Mouse (Mus musculus) ovary, adult 2 months (tissue): ENCODE results near the gene Olfr1054. TPM values are rescaled to one million over a fixed set of nuclear protein-coding genes. Genes with fewer than 3 reads are reported as not detected.

Source experiments
- polyA plus RNA-seq: library from polyadenylated mRNA; depleted of rRNA; stranded (reverse); fragments of >200 nt; gene quantifications from 2 replicates; pipeline ENCODE4 v1.2.3, GENCODE M21; 2012; rRNA removed

The Olfr1054 gene
- not detected in 2 replicates for polyA plus RNA-seq

GRCm38 (mm10) chr2:86335333-86335732 is at the start of gene Olfr1054:
Olfr1054 (minus strand) TSS chr2:86335433.

GRCm38 (mm10) chr2:86378293-86378692 is 43.1 kb upstream of the Olfr1054 start, which contains the start of gene Olfr1057:
Olfr1057 (minus strand) TSS chr2:86378393.

GRCm38 (mm10) chr2:86362369-86362768 is 27.1 kb upstream of the Olfr1054 start, which contains the start of gene Olfr1056:
Olfr1056 (minus strand) TSS chr2:86362469.

GRCm38 (mm10) chr2:86350184-86350583 is 15.0 kb upstream of the Olfr1054 start, which contains the start of gene Olfr1055:
Olfr1055 (minus strand) TSS chr2:86350284.

GRCm38 (mm10) chr2:86315184-86315583 is 20.0 kb downstream of the Olfr1054 start, which contains the start of gene Olfr1053:
Olfr1053 (minus strand) TSS chr2:86315284.

GRCm38 (mm10) chr2:86292155-86292554 is 43.1 kb downstream of the Olfr1054 start, which contains the start of gene Olfr1052:
Olfr1052 (plus strand) TSS chr2:86292455.

Other genes starting within 250 kb of the Olfr1054 start
- not detected in 2 replicates for gene Olfr1037, start 248.0 kb downstream of the Olfr1054 start, polyA plus RNA-seq
- not detected in 2 replicates for gene Olfr1039, start 199.5 kb downstream of the Olfr1054 start, polyA plus RNA-seq
- gene Olfr1040, start 188.7 kb downstream of the Olfr1054 start, polyA plus RNA-seq, result not detected in 2 replicates
- not detected in 2 replicates for gene Olfr1042, start 173.6 kb downstream of the Olfr1054 start, polyA plus RNA-seq
- gene Olfr1043, start 167.9 kb downstream of the Olfr1054 start, polyA plus RNA-seq, result not detected in 2 replicates
- not detected in 2 replicates for gene Olfr1044, start 157.6 kb downstream of the Olfr1054 start, polyA plus RNA-seq
- gene Olfr52, start 149.8 kb downstream of the Olfr1054 start, polyA plus RNA-seq, result not detected in 2 replicates
- gene Olfr1045, start 132.4 kb downstream of the Olfr1054 start, polyA plus RNA-seq, result not detected in 2 replicates
- gene Olfr1046, start 116.1 kb downstream of the Olfr1054 start, polyA plus RNA-seq, result not detected in 2 replicates
- gene Olfr1047, start 104.0 kb downstream of the Olfr1054 start, polyA plus RNA-seq, result not detected in 2 replicates
- gene Olfr1048, start 95.1 kb downstream of the Olfr1054 start, polyA plus RNA-seq, result not detected in 2 replicates
- gene Olfr1049, start 77.1 kb downstream of the Olfr1054 start, polyA plus RNA-seq, result not detected in 2 replicates
- gene Olfr1051, start 56.3 kb downstream of the Olfr1054 start, polyA plus RNA-seq, result not detected in 2 replicates
- gene Olfr1052, start 43.0 kb downstream of the Olfr1054 start, polyA plus RNA-seq, result not detected in 2 replicates
- not detected in 2 replicates for gene Olfr1053, start 20.1 kb downstream of the Olfr1054 start, polyA plus RNA-seq
- not detected in 2 replicates for gene Olfr1055, start 14.9 kb upstream of the Olfr1054 start, polyA plus RNA-seq
- not detected in 2 replicates for gene Olfr1056, start 27.0 kb upstream of the Olfr1054 start, polyA plus RNA-seq
- not detected in 2 replicates for gene Olfr1057, start 43.0 kb upstream of the Olfr1054 start, polyA plus RNA-seq
- gene Olfr1058, start 53.1 kb upstream of the Olfr1054 start, polyA plus RNA-seq, result not detected in 2 replicates
- not detected in 2 replicates for gene Olfr1061, start 78.6 kb upstream of the Olfr1054 start, polyA plus RNA-seq
- not detected in 2 replicates for gene Olfr1062, start 91.3 kb upstream of the Olfr1054 start, polyA plus RNA-seq
- gene Olfr1065, start 115.2 kb upstream of the Olfr1054 start, polyA plus RNA-seq, result not detected in 2 replicates
- gene Olfr1066, start 120.8 kb upstream of the Olfr1054 start, polyA plus RNA-seq, result not detected in 2 replicates
- gene Olfr228, start 152.0 kb upstream of the Olfr1054 start, polyA plus RNA-seq, result not detected in 2 replicates
- gene Olfr1076, start 173.0 kb upstream of the Olfr1054 start, polyA plus RNA-seq, result not detected in 2 replicates
- gene Olfr1079, start 207.0 kb upstream of the Olfr1054 start, polyA plus RNA-seq, result not detected in 2 replicates
- gene Olfr1080, start 222.8 kb upstream of the Olfr1054 start, polyA plus RNA-seq, result not detected in 2 replicates